Mouse (Mus musculus) liver, embryonic 15.5 days (tissue): ENCODE measurements around the gene Mapkapk3. TPM values are rescaled to one million over a fixed set of nuclear protein-coding genes. Genes with fewer than 3 reads are reported as not detected.

Experiments used
- ATAC-seq: fragments of 200-750 bp; cut with Nextera tagmentation; 2 replicates; pipeline ENCODE4 v1.8.0; 2017; ENCODE audit warnings: moderate number of reproducible peaks, mild to moderate bottlenecking, moderate library complexity; ENCODE audit not compliant: insufficient read depth
- H3K27ac ChIP-seq: fragments of 300-500 bp; sonication (generic); replicated peaks from 2 replicates; pipeline ENCODE4 v1.5.1; 2015; ENCODE audit warnings: mild to moderate bottlenecking, inconsistent platforms
- H3K27me3 ChIP-seq: fragments of 300-500 bp; sonication (generic); 2 replicates; pipeline ENCODE4 v1.6.1; 2015; ENCODE audit warnings: mild to moderate bottlenecking, inconsistent platforms
- H3K36me3 ChIP-seq: fragments of 300-500 bp; sonication (generic); replicated peaks from 2 replicates; pipeline ENCODE4 v1.6.1; 2015; ENCODE audit warnings: moderate library complexity, mild to moderate bottlenecking, inconsistent platforms
- H3K4me1 ChIP-seq: fragments of 300-500 bp; sonication (generic); replicated peaks from 2 replicates; pipeline ENCODE4 v1.6.1; 2015; ENCODE audit warnings: inconsistent platforms
- H3K4me2 ChIP-seq: fragments of 300-500 bp; sonication (generic); 2 replicates; pipeline ENCODE4 v1.6.1; 2015; ENCODE audit warnings: moderate library complexity, mild to moderate bottlenecking, inconsistent platforms
- H3K4me3 ChIP-seq: fragments of 300-500 bp; sonication (generic); replicated peaks from 2 replicates; pipeline ENCODE4 v1.5.1; 2015; ENCODE audit warnings: mild to moderate bottlenecking, inconsistent platforms
- H3K9ac ChIP-seq: fragments of 300-500 bp; sonication (generic); 2 replicates; pipeline ENCODE4 v1.6.1; 2015; ENCODE audit warnings: moderate library complexity, mild to moderate bottlenecking, inconsistent platforms
- H3K9me3 ChIP-seq: fragments of 300-500 bp; sonication (generic); replicated peaks from 2 replicates; pipeline ENCODE4 v1.6.1; 2016; ENCODE audit warnings: inconsistent platforms
- WGBS: fragments of 180-500 bp; shearing (Covaris S2); methylation state at CpG from one replicate; pipeline ENCODE4 v1.1.7; 2015; ENCODE audit warnings: mixed read lengths; ENCODE audit not compliant: insufficient replicate concordance; 5-methylcytosine and 5-hydroxymethylcytosine counted together
- polyA plus RNA-seq: library from polyadenylated mRNA; unstranded; fragments of >200 nt; fragmentation: Nextera tagmentation; extraction: Ambion mirVana; gene quantifications from 2 replicates; pipeline ENCODE4 v1.2.1, GENCODE M21; 2015

Mapkapk3 gene
- polyA plus RNA-seq, 1 experiment from 2014 or later, result 11.7 TPM

DNA sequence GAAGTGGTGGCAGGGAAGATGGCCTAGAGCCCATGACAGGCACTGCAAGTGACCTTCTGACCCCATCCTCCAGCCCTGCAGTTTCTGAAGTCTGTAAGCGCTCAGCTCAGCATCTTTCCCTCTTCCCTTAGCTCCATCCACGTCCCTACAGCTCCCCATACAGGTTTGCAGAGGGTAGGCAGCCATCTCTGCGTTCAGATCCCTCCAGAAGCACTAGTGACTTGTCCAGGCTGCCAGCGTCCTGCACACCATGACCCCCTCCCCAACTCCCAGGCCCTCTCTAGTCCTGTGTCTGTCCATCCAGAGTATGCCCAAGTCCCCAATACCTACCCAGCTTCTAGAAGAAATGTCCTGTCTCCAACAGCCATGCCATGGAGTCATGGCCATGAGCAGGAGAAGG, 11.6 kb downstream of the Mapkapk3 start:
- Histone ChIP-seq H3K4me1 (peaks cover 35% of the 10 kb centered on the region), H3K4me3 (no peak overlapping the region), H3K9ac (no peak overlapping the region), H3K27me3 (no peaks in the 10 kb centered on the region), H3K36me3 (no peaks in the 10 kb centered on the region), H3K4me2 (no peak overlapping the region), H3K27ac (no peak overlapping the region), H3K9me3 (no peaks in the 10 kb centered on the region)
- WGBS, result 60% methylated on average over 4 of the region's 4 CpGs
- no peak for ATAC-seq

DNA sequence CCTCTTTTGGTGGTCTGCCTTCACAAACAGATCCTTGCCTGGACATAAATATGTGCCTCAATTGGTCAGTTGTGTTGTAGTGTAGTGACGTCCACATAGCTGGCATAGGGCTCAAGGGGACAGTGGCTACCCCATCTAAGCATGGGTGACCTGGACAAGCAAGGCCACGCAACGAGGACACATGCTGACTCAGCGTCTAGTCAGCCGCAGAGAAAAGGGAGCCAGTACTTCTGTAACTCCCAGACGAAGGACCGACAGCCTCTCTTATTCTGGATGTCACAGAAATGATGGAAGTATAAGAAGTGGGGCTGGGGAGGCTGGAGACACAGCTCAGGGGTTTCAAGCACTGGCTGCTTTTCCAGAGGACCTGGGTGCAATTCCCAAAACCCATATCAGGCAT, 12.1 kb downstream of the Mapkapk3 start:
- H3K36me3 ChIP-seq, result no peaks in the 10 kb centered on the region
- no peaks in the 10 kb centered on the region for H3K27me3 ChIP-seq
- H3K9ac ChIP-seq, result no peak overlapping the region
- H3K27ac ChIP-seq, result no peak overlapping the region
- 67% methylated on average over 7 of the region's 7 CpGs for WGBS
- H3K4me3 ChIP-seq, result no peak overlapping the region
- ATAC-seq, result no peak
- H3K4me1 ChIP-seq, result peaks cover 39% of the 10 kb centered on the region
- no peaks in the 10 kb centered on the region for H3K9me3 ChIP-seq
- no peak overlapping the region for H3K4me2 ChIP-seq

DNA sequence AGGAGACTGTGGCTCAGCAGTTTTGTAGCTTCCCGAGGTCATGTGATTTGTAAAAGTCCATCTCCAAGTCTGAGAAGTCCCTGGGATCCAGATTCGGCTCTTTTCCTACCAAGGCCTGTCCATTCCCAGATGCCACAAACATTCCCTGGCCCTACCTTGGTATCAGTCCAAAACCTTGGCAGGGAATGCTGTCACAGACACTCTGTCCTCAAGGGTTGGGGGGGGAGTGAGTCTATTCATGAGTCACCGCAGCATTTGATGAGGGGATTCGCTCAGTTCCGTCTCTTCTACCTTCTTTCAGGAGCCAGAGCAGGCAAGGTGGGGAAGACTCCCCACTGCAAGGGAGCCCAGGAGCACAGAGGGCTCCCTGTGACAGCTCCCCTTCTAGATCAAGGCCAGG, 14.0 kb downstream of the Mapkapk3 start:
- Histone ChIP-seq H3K27ac (no peak overlapping the region), H3K9ac (no peak overlapping the region), H3K4me1 (peaks cover 55% of the 10 kb centered on the region), H3K4me2 (no peak overlapping the region), H3K36me3 (no peaks in the 10 kb centered on the region), H3K9me3 (no peaks in the 10 kb centered on the region), H3K27me3 (no peaks in the 10 kb centered on the region), H3K4me3 (no peak overlapping the region)
- no peak for ATAC-seq
- WGBS, result 81% methylated on average over 5 of the region's 5 CpGs

DNA sequence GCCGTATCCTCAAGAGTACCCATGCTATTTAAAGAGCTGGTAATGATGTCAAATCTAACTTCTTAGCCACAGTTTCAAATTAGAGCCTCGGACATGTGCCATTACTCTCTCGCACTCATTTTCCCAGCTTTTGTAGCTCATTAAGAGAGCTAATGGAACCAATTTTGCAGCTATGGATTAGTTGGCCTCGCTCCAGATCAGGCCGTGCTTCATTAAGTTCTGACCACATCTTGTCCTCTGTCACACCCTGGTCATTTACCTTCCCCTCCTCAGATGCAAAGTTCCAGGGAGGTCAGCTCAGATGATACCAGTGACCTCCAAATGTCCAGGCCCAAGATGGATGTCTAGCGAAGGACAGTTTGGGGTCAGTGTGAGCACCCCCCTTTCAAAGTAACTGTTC, 14.9 kb downstream of the Mapkapk3 start:
- WGBS, result 71% methylated on average over 6 of the region's 6 CpGs
- no peak overlapping the region for H3K4me2 ChIP-seq
- no peaks in the 10 kb centered on the region for H3K9me3 ChIP-seq
- no peak overlapping the region for H3K9ac ChIP-seq
- no peak for ATAC-seq
- no peaks in the 10 kb centered on the region for H3K27me3 ChIP-seq
- H3K4me1 ChIP-seq, result peaks cover 55% of the 10 kb centered on the region
- no peak overlapping the region for H3K27ac ChIP-seq
- no peak overlapping the region for H3K4me3 ChIP-seq
- no peaks in the 10 kb centered on the region for H3K36me3 ChIP-seq

DNA sequence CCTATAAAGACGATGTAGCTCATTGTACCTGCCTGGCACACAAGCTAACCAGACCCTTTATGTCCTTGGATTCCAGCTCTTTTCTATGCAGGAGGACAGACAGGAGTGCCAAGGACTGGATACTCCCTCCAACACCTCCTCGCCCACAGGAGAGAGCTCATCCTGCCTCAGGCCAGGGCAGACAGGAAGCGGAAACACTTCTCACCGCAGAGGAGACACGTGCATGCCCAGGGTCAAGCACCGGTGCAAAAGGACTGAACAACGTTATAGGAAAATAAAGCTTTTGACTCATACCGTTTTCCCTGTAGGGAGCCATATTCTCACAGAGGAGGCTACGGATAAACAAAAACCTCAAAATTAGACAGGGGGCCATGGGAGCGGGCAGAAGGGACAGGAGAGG, 16.5 kb downstream of the Mapkapk3 start:
- Histone ChIP-seq H3K4me1 (peaks cover 44% of the 10 kb centered on the region), H3K27ac (no peak overlapping the region), H3K4me3 (no peak overlapping the region), H3K27me3 (no peaks in the 10 kb centered on the region), H3K9ac (no peak overlapping the region), H3K9me3 (no peaks in the 10 kb centered on the region), H3K36me3 (no peaks in the 10 kb centered on the region), H3K4me2 (no peak overlapping the region)
- WGBS, result 25% methylated on average over 10 of the region's 10 CpGs
- ATAC-seq, result no peak

DNA sequence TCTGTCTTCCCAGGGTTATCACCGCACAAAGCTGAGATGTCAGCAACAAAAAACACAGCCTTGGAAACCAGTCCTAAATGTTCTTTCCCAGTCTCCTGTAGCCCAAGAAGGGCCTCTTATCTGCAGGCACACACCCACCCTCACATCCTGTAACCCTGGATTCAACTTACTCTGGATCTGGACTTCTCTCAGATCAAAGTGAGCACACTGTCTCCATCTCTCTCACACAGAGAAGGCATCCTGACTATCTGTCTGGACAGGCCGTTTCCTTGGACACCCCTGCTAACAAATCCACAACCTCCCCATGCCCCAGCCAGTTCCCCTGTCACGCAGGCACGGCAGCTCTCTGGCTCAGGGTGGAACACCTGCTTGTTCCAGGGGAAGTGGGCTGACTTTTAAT, 17.4 kb downstream of the Mapkapk3 start:
- H3K9me3 ChIP-seq, result no peaks in the 10 kb centered on the region
- H3K4me1 ChIP-seq, result peaks cover 39% of the 10 kb centered on the region
- 11% methylated on average over 4 of the region's 4 CpGs for WGBS
- no peak overlapping the region for H3K27ac ChIP-seq
- H3K27me3 ChIP-seq, result no peaks in the 10 kb centered on the region
- H3K4me2 ChIP-seq, result no peak overlapping the region
- no peak overlapping the region for H3K4me3 ChIP-seq
- H3K36me3 ChIP-seq, result no peaks in the 10 kb centered on the region
- ATAC-seq, result no peak
- no peak overlapping the region for H3K9ac ChIP-seq

DNA sequence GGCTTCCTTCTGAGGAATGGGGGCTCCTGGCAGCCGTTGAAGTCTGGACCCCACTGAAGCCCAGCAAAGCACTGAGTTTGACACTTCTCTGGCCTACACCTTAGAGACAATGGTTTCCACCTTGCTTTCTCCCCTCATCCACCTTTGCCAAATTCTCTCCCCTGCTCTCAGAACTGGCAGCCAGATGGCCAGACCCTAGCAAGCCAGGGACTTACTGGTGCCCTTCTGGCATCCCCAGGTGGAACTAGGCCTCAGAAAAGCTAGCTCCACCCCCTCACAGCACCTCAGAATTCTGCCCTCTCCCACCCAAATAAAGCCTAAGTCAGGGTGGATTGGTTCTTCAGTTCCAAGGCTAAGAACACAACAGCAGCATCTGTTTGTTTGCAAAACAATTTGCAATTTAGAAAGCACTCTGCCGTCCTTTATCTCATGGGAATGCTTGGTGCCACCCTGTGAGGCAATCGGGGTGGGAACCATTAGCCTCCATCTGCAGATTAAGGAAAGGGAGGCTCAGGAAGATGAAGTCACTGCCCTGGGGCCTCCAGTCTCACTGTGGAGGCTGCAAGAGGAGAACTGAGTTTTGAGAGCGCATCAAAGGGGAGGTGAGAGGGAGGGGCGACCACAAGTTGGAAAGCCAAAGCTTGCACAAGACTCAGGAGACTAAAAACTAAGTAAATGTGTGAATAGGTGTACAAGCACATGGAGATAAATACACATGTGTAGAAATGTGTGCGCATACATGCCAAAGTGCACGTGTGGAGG, 18.3 kb downstream of the Mapkapk3 start:
- H3K4me3 ChIP-seq, result no peak overlapping the region
- WGBS, result 51% methylated on average over 7 of the region's 7 CpGs
- H3K4me1 ChIP-seq, result peaks cover 39% of the 10 kb centered on the region

DNA sequence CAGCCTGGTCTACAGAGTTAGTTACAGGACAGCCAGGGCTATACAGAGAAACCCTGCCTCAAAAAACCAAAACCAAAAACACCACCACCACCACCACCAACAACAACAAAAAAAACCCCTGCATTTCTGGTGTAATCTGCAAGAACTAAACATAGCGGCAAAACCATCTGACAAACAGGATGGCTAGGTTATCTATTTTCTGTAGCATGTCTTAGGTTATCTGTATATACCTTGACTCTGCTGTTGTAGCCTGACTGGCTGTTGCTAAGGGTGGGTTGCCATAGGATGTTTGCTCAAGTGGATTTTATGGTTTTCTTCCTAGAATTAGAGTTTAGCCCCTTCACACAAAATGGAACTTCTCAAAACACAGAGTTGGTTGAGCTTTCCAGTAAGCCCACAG, 19.9 kb downstream of the Mapkapk3 start:
- Histone ChIP-seq H3K27ac (no peak overlapping the region), H3K27me3 (no peaks in the 10 kb centered on the region), H3K36me3 (no peaks in the 10 kb centered on the region), H3K4me3 (no peak overlapping the region), H3K9ac (no peak overlapping the region), H3K4me2 (no peak overlapping the region), H3K4me1 (peaks cover 43% of the 10 kb centered on the region), H3K9me3 (no peaks in the 10 kb centered on the region)
- whole genome bisulfite sequencing, result 36% methylated on average over 1 of the region's 1 CpGs
- ATAC-seq, result no peak

More for the DNA sequence above, 18.3 kb downstream of the Mapkapk3 start:
- no peaks in the 10 kb centered on the region for H3K27me3 ChIP-seq
- no peak for ATAC-seq
- H3K36me3 ChIP-seq, result no peaks in the 10 kb centered on the region
- no peak overlapping the region for H3K27ac ChIP-seq
- no peak overlapping the region for H3K4me2 ChIP-seq
- H3K9me3 ChIP-seq, result no peaks in the 10 kb centered on the region
- no peak overlapping the region for H3K9ac ChIP-seq

DNA sequence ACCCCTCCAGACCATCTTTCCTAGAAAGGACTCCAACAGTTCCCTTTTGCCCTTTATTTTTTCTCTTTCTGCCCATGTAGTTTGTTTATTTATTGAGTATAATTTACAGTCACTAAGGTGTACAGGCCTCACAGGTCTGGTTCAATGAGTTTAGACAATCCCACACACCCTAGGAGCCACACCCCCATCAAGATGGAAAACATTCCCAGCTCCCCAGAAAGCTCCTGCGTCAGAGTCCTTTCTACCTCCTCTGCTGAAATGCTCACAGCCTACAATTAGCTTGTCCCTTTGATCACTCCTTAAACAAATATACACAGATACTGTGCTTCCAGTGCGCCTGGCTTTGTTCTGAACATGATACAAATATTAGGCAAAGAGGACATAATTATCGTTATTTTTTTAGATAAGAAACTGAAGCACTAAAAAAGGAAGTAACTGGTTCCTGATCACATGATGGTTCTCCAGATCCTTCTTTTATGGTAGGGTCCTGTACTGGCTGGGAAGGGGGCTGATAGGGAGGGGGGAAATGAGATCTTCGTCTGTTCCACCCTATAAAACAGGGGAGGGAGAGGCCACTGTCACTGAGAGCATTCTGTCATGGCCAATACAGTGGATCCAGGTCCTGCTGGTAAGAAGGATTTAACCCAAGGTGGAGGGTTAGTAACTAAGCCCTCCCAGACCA, 21.8 kb downstream of the Mapkapk3 start:
- no peak overlapping the region for H3K4me3 ChIP-seq
- no peaks in the 10 kb centered on the region for H3K36me3 ChIP-seq
- no peak for ATAC-seq
- no peak overlapping the region for H3K9ac ChIP-seq
- whole genome bisulfite sequencing, result 23% methylated on average over 4 of the region's 4 CpGs
- H3K27ac ChIP-seq, result no peak overlapping the region
- H3K27me3 ChIP-seq, result no peaks in the 10 kb centered on the region
- H3K9me3 ChIP-seq, result no peaks in the 10 kb centered on the region
- peaks cover 41% of the 10 kb centered on the region for H3K4me1 ChIP-seq
- no peak overlapping the region for H3K4me2 ChIP-seq

DNA sequence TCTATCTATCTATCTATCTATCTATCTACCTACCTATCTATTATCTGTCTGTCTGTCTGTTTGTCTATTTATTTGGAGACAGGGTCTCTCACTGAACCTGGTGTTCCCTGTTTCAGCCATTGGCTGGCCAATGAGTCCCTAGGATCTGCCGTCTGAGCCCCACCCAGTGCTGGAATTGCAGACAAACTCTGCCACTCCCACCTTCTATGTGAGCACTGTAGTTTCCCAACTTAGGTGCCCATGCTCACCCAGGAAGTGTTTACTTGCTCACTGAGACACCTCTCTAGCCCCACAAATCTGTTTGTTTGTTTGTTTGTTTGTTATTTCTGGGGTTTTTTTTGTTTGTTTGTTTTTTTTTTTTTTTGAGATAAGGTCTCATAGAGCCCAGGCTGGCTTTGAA, 22.6 kb downstream of the Mapkapk3 start:
- H3K9me3 ChIP-seq, result no peaks in the 10 kb centered on the region
- no peak for ATAC-seq
- no peaks in the 10 kb centered on the region for H3K36me3 ChIP-seq
- H3K27me3 ChIP-seq, result no peaks in the 10 kb centered on the region
- WGBS, result 36% methylated on average over 1 of the region's 1 CpGs
- H3K4me1 ChIP-seq, result peaks cover 33% of the 10 kb centered on the region
- no peak overlapping the region for H3K9ac ChIP-seq
- H3K27ac ChIP-seq, result no peak overlapping the region
- no peak overlapping the region for H3K4me2 ChIP-seq
- H3K4me3 ChIP-seq, result no peak overlapping the region

DNA sequence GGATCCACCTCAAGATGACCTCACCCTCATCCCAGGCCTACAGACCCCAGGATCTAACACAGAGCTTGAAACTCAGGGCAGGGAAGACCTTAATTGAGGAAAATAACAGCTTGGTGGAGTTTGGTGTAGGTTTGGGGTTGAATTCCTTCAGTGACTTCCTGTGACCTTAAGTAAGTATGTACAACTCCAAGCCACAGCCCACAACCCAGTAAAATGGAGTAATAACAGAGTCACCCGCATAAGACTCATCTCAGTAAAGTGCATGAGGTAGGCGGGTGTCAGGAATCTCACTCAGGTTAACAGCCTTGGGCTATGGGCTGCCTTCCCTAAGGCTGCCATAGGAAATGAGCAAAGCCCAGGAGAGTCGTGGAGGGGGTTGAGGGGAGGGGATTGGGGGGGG, 24.9 kb downstream of the Mapkapk3 start:
- H3K4me1 ChIP-seq, result peaks cover 10% of the 10 kb centered on the region
- H3K27ac ChIP-seq, result no peak overlapping the region
- H3K36me3 ChIP-seq, result no peaks in the 10 kb centered on the region; the same call in 1 of the 2 replicates
- no peak overlapping the region for H3K4me3 ChIP-seq
- H3K9me3 ChIP-seq, result no peaks in the 10 kb centered on the region
- H3K4me2 ChIP-seq, result no peak overlapping the region
- H3K9ac ChIP-seq, result no peak overlapping the region
- ATAC-seq, result no peak
- no peaks in the 10 kb centered on the region for H3K27me3 ChIP-seq
- WGBS, result 42% methylated on average over 3 of the region's 3 CpGs
